Mouse (Mus musculus) frontal cortex, adult 2 months (tissue): ENCODE results near the gene Coq2. TPM values are rescaled to one million over a fixed set of nuclear protein-coding genes. Genes with fewer than 3 reads are reported as not detected.

ENCODE experiments used
- DNase-seq, 2 experiments: peaks; one replicate each; pipeline ENCODE4 v3.0.0; 2022; ENCODE audit warnings: low spot score in 1 of 2; ENCODE audit errors: extremely low spot score in 1 of 2
- polyA plus RNA-seq: library from polyadenylated mRNA; depleted of rRNA; stranded (reverse); fragments of >200 nt; gene quantifications from 2 replicates; pipeline ENCODE4 v1.2.3, GENCODE M21; 2012; rRNA removed

The Coq2 gene
- polyA plus RNA-seq, 1 experiment = 137 TPM

GRCm38 (mm10) chr5:100622509-100623163, 52.3 kb downstream of the Coq2 start:
- DNase-seq = no peak

GRCm38 (mm10) chr5:100621876-100622508, 52.9 kb downstream of the Coq2 start:
- no peak for DNase-seq

GRCm38 (mm10) chr5:100620952-100621351, 54.0 kb downstream of the Coq2 start:
- DNase-seq = no peak

GRCm38 (mm10) chr5:100619586-100620275, 55.2 kb downstream of the Coq2 start:
- DNase-seq = no peak

- no peak for DNase-seq
Observed at GRCm38 (mm10) chr5:100613896-100614768, 60.8 kb downstream of the Coq2 start.

GRCm38 (mm10) chr5:100607868-100608267, 67.1 kb downstream of the Coq2 start:
- no peak for DNase-seq

- no peak for DNase-seq
Observed at GRCm38 (mm10) chr5:100607090-100607762, 67.7 kb downstream of the Coq2 start.

GRCm38 (mm10) chr5:100605828-100606229, 69.1 kb downstream of the Coq2 start:
- DNase-seq = no peak

Other genes with a start within 250 kb of the Coq2 start
- 6.4 and 7.9 TPM in 2 replicates for gene Lin54, start 174.5 kb downstream of the Coq2 start, polyA plus RNA-seq
- 76.6 and 83.9 TPM in 2 replicates for gene Cops4, start 156.8 kb downstream of the Coq2 start, polyA plus RNA-seq
- 6.7 and 12.0 TPM in 2 replicates for gene Plac8, start 102.9 kb downstream of the Coq2 start, polyA plus RNA-seq
- gene Hpse, start 44.6 kb upstream of the Coq2 start, polyA plus RNA-seq = 2.5 TPM in 2 replicates
- gene Helq, start 123.5 kb upstream of the Coq2 start, polyA plus RNA-seq = 37.6 and 38.1 TPM in 2 replicates
- 46.7 and 48.2 TPM in 2 replicates for gene Mrps18c, start 123.5 kb upstream of the Coq2 start, polyA plus RNA-seq
- 8.4 and 8.9 TPM in 2 replicates for gene Abraxas1, start 145.8 kb upstream of the Coq2 start, polyA plus RNA-seq
- 1.4 and 1.8 TPM in 2 replicates for gene Gpat3, start 170.6 kb upstream of the Coq2 start, polyA plus RNA-seq